Mouse (Mus musculus): ENCODE results near the gene Map3k4.

GRCm38 (mm10) chr17:12317607-12317953 lies 1.0 kb downstream of the Map3k4 start:
- TF ChIP-seq CTCF (IDR thresholded peaks at IDR 0.05; ENCODE audit: low read depth) (no peak), EP300 (IDR thresholded peaks at IDR 0.05; ENCODE audit: low read depth) (no peak)
